Comparison of ENCODE assay signal across 8 mouse cellular contexts in the genomic region with DNA sequence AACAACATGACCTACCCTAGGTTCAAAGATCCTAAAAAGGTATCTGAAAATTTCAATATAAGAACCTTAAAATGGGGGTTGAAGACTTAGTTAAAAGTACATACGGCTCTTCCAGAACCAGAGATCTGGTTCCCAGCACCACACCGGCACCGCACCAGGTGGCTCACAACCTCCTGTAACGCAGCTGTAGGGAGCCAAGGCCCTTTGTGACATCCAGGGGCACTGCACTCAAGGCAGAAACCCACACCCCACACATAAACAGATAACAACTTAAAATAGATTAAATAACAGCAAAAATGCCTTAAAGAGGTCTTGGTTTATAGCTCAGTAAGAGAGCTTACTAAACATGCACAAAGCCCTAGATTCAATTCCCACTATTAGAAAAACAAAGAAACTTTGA. TPM values are rescaled to one million over a fixed set of nuclear protein-coding genes. Genes with fewer than 3 reads are reported as not detected.
DNase-seq lines count a peak whose midpoint lies in the region; ATAC-seq lines count a peak whose summit lies in the region.

No protein-coding gene starts in this region.

- peaks cover 8% of the 10 kb centered on the region; the same call in 1 of the 2 replicates for H3K36me3 ChIP-seq in lung, embryonic 16.5 days (ENCODE audit: control insufficient read depth, insufficient read depth, low read length)
- peaks cover 45% of the 10 kb centered on the region for H3K36me3 ChIP-seq in embryonic facial prominence, embryonic 10.5 days (replicated peaks)
- peaks cover 36% of the 10 kb centered on the region for H3K36me3 ChIP-seq in intestine, embryonic 14.5 days (ENCODE audit: control insufficient read depth, insufficient read depth, low read length)
- H3K36me3 ChIP-seq in neural tube, embryonic 13.5 days = peaks cover 19% of the 10 kb centered on the region

- H3K4me1 ChIP-seq in lung, embryonic 16.5 days (replicated peaks; ENCODE audit: control insufficient read depth, insufficient read depth, low read length) = peaks cover 29% of the 10 kb centered on the region
- H3K4me1 ChIP-seq in embryonic facial prominence, embryonic 10.5 days = peaks cover 25% of the 10 kb centered on the region
- peaks cover 15% of the 10 kb centered on the region; the same call in 1 of the 2 replicates for H3K4me1 ChIP-seq in intestine, embryonic 14.5 days (replicated peaks; ENCODE audit: control insufficient read depth, insufficient read depth, low read length)
- peaks cover 53% of the 10 kb centered on the region for H3K4me1 ChIP-seq in neural tube, embryonic 13.5 days (replicated peaks)

- H3K4me3 ChIP-seq in lung, embryonic 16.5 days (ENCODE audit: low read length) = peak overlapping the region; percentile 58
- peak overlapping the region; percentile 95 for H3K4me3 ChIP-seq in embryonic facial prominence, embryonic 10.5 days
- H3K4me3 ChIP-seq in intestine, embryonic 14.5 days (ENCODE audit: low read depth, low read length) = peak overlapping the region; percentile 69
- peak overlapping the region; percentile 93 for H3K4me3 ChIP-seq in neural tube, embryonic 13.5 days

- H3K9me3 ChIP-seq in lung, embryonic 16.5 days (ENCODE audit: control insufficient read depth, low read length) = no peaks in the 10 kb centered on the region
- H3K9me3 ChIP-seq in embryonic facial prominence, embryonic 10.5 days = no peaks in the 10 kb centered on the region
- H3K9me3 ChIP-seq in intestine, embryonic 14.5 days (ENCODE audit: control insufficient read depth, low read length) = no peaks in the 10 kb centered on the region
- no peaks in the 10 kb centered on the region for H3K9me3 ChIP-seq in neural tube, embryonic 13.5 days

- peak overlapping the region; percentile 66 for H3K9ac ChIP-seq in lung, embryonic 16.5 days (ENCODE audit: low read length)
- H3K9ac ChIP-seq in intestine, embryonic 14.5 days (ENCODE audit: low read length) = peak overlapping the region; percentile 42
- H3K9ac ChIP-seq in neural tube, embryonic 13.5 days = peak overlapping the region; percentile 70

- ATAC-seq in lung, embryonic 16.5 days (ENCODE audit: low read depth) = no peak
- ATAC-seq in intestine, embryonic 14.5 days (replicated peaks; ENCODE audit: low FRiP score, low TSS enrichment, low read depth) = no peak
- no peak for ATAC-seq in neural tube, embryonic 13.5 days (ENCODE audit: low read depth)

- peak overlapping the region; percentile 80 for H3K4me2 ChIP-seq in lung, embryonic 16.5 days (ENCODE audit: low read depth, low read length)
- peak overlapping the region; percentile 81 for H3K4me2 ChIP-seq in intestine, embryonic 14.5 days (ENCODE audit: low read length)
- peak overlapping the region; percentile 89 for H3K4me2 ChIP-seq in neural tube, embryonic 13.5 days

- 14% methylated on average over 4 of the region's 4 CpGs for WGBS in lung, embryonic 16.5 days
- 11% methylated on average over 4 of the region's 4 CpGs for WGBS in embryonic facial prominence, embryonic 10.5 days
- WGBS in intestine, embryonic 14.5 days = 13% methylated on average over 4 of the region's 4 CpGs
- 14% methylated on average over 4 of the region's 4 CpGs for WGBS in neural tube, embryonic 13.5 days

- H3K27ac ChIP-seq in lung, embryonic 16.5 days (ENCODE audit: low read length) = 0 out of 2 replicates have a peak overlapping the region, but pooled peaks have one; percentile 36
- H3K27ac ChIP-seq in embryonic facial prominence, embryonic 10.5 days (replicated peaks) = peak overlapping the region; percentile 99
- H3K27ac ChIP-seq in intestine, embryonic 14.5 days (ENCODE audit: low read depth) = no peak overlapping the region
- no peak overlapping the region for H3K27ac ChIP-seq in neural tube, embryonic 13.5 days (replicated peaks)

- DNase-seq in lung, postnatal 10 days = no peak
- peak; percentile 38 for DNase-seq in embryonic facial prominence, embryonic 10.5 days (ENCODE audit: low spot score)
- peak; percentile 56 for DNase-seq in intestine, embryonic 14.5 days (ENCODE audit: low spot score)
- DNase-seq in testis, postnatal 10 days (ENCODE audit: low spot score) = no peak
- DNase-seq in c-Kit-positive CD71-positive TER-119-positive erythroid progenitor cells, embryonic 14.5 days (ENCODE audit: low spot score) = no peak
- DNase-seq in spleen, adult 18-20 months = no peak

- no peaks in the 10 kb centered on the region for H3K27me3 ChIP-seq in lung, embryonic 16.5 days (ENCODE audit: control insufficient read depth, insufficient read depth, low read depth, low read length)
- no peaks in the 10 kb centered on the region for H3K27me3 ChIP-seq in embryonic facial prominence, embryonic 10.5 days (replicated peaks; ENCODE audit: low read depth, poor library complexity, severe bottlenecking)
- no peaks in the 10 kb centered on the region for H3K27me3 ChIP-seq in intestine, embryonic 14.5 days (replicated peaks; ENCODE audit: control insufficient read depth, insufficient read depth, low read length)
- H3K27me3 ChIP-seq in neural tube, embryonic 13.5 days = no peaks in the 10 kb centered on the region

RNA-seq across cellular contexts. Expression of a gene that starts 1.3 kb away (rescaled TPM):
- 113 and 120 TPM in 2 replicates for polyA plus RNA-seq in lung, embryonic 16.5 days (2015; fragmentation: Nextera tagmentation; extraction: Ambion mirVana)
- polyA plus RNA-seq in embryonic facial prominence, embryonic 10.5 days (2016; fragmentation: Nextera tagmentation; extraction: Ambion mirVana) = 146 and 152 TPM in 2 replicates
- polyA plus RNA-seq in intestine, embryonic 14.5 days (2014; fragmentation: Nextera tagmentation; extraction: Ambion mirVana) = 66.7 and 73.6 TPM in 2 replicates
- 107 and 129 TPM in 2 replicates for polyA plus RNA-seq in neural tube, embryonic 13.5 days (2015; fragmentation: Nextera tagmentation; extraction: Ambion mirVana)

RNA-seq across cellular contexts. Expression of a gene that starts 27.4 kb away (rescaled TPM):
- polyA plus RNA-seq in lung, embryonic 16.5 days (2015; fragmentation: Nextera tagmentation; extraction: Ambion mirVana) = 21.4 and 24.0 TPM in 2 replicates
- polyA plus RNA-seq in embryonic facial prominence, embryonic 10.5 days (2016; fragmentation: Nextera tagmentation; extraction: Ambion mirVana) = 22.1 and 22.2 TPM in 2 replicates
- 18.3 and 24.6 TPM in 2 replicates for polyA plus RNA-seq in intestine, embryonic 14.5 days (2014; fragmentation: Nextera tagmentation; extraction: Ambion mirVana)
- 29.3 and 30.4 TPM in 2 replicates for polyA plus RNA-seq in neural tube, embryonic 13.5 days (2015; fragmentation: Nextera tagmentation; extraction: Ambion mirVana)

RNA-seq across cellular contexts. Expression of a gene that starts 60.0 kb away (rescaled TPM):
- polyA plus RNA-seq in lung, embryonic 16.5 days (2015; fragmentation: Nextera tagmentation; extraction: Ambion mirVana) = 20.5 and 21.5 TPM in 2 replicates
- 24.8 and 25.4 TPM in 2 replicates for polyA plus RNA-seq in embryonic facial prominence, embryonic 10.5 days (2016; fragmentation: Nextera tagmentation; extraction: Ambion mirVana)
- 24.5 and 24.7 TPM in 2 replicates for polyA plus RNA-seq in intestine, embryonic 14.5 days (2014; fragmentation: Nextera tagmentation; extraction: Ambion mirVana)
- 15.2 and 15.3 TPM in 2 replicates for polyA plus RNA-seq in neural tube, embryonic 13.5 days (2015; fragmentation: Nextera tagmentation; extraction: Ambion mirVana)

Comparison
In these comparisons a context has a peak if more than half of its experiments do, and no peak if none do; other contexts are left out.
1. H3K27ac ChIP-seq: peak in lung, embryonic 16.5 days (single experiment) and embryonic facial prominence, embryonic 10.5 days (single experiment); none in intestine, embryonic 14.5 days (single experiment) and neural tube, embryonic 13.5 days (single experiment).
2. DNase-seq: peak in embryonic facial prominence, embryonic 10.5 days (single experiment) and intestine, embryonic 14.5 days (single experiment); none in lung, postnatal 10 days (single experiment), testis, postnatal 10 days (single experiment), c-Kit-positive CD71-positive TER-119-positive erythroid progenitor cells, embryonic 14.5 days (single experiment) and spleen, adult 18-20 months (0 of 2).
3. Peak in every context shown above with its lines, with median percentiles within 50 percentile points of each other: H3K4me2 ChIP-seq, H3K4me3 ChIP-seq and H3K9ac ChIP-seq.